Mouse (Mus musculus) layer of hippocampus, adult 18-20 months (tissue): Measurements from ENCODE around the gene Mrpl20. TPM values are rescaled to one million over a fixed set of nuclear protein-coding genes. Genes with fewer than 3 reads are reported as not detected.
A peak's percentile ranks its signal among the peaks of the same experiment; 100 is the strongest.

Experiments
- DNase-seq, 2 experiments: peaks; one replicate each; pipeline ENCODE4 v3.0.0; 2022; ENCODE audit warnings: low spot score in 2 of 2
- total RNA-seq, 2 experiments: library from RNA; stranded (reverse); gene quantifications; 2 replicates each; pipeline ENCODE4 v1.2.3; 2021

The Mrpl20 gene
- total RNA-seq, 2 experiments from 2014 or later, result 74.7 to 91.6 TPM

GRCm38 (mm10) chr4:155831205-155831766 is 28.6 kb downstream of the Mrpl20 start, which contains the start of gene Aurkaip1:
Gene Aurkaip1 (plus strand): TSS chr4:155831272.
- DNase-seq, result peak; percentile 93 to 96

GRCm38 (mm10) chr4:155831831-155832230 is 29.2 kb downstream of the Mrpl20 start:
- no peak for DNase-seq

DNA sequence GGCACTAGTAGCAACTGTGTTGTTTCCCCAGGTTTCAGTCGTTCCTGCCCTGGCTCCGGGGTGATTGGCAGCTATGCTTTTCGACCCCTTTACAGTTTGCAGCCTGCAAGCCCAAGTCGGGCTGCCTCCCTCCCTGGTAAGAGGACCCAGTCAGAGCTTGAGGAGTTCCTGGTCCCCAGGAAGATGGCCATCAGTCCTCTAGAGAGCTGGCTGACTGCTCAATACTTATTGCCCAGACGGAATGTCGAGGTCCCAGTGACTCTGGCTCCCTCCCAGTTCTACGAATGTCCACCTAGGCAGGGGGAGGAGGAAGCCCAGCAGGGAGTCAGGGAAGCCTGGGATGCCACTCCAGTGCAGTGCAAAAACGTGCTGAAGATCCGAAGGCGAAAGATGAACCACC is 29.6 kb downstream of the Mrpl20 start:
- no peak for DNase-seq

DNA sequence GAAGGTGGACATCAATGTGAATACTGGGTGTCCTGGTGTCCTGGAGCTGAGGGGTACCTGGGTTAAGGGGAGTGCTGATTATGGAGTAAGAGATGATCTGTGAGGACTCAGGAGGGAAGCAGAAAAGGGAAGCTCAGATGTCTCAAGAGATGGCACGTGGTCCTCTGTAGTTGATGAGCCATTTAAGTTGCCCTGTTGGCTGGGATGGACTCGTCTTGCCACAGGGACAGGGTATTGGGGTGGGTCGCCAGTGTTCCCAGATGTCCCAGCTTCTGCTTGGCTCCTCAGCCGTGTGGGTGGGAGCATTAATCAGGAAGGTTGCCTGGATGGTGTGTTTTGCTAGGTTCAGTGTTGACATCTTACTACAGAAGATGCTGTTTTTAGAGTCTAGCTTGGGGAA is 30.6 kb downstream of the Mrpl20 start:
- DNase-seq, result no peak

DNA sequence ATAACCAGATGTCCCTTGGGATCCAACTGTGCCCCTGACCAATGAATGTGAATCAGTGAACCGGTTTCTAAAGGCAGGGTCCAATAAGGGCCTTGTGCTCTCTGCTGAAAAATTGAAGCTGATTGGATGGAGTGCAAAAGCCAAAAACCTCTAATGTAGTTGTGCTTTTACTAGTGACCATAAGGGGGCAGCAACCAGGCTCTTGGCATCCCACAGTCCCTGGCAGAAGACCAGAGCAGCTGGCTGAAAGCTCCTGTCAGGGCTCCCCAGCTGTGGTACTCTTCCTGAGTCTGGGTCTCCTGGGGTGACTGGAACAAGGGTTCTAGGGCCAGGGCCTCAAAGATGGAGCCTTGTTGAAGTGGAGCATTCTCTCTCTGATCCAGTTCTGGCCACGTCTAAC is 31.2 kb downstream of the Mrpl20 start:
- DNase-seq, result peak; percentile 59 to 84

DNA sequence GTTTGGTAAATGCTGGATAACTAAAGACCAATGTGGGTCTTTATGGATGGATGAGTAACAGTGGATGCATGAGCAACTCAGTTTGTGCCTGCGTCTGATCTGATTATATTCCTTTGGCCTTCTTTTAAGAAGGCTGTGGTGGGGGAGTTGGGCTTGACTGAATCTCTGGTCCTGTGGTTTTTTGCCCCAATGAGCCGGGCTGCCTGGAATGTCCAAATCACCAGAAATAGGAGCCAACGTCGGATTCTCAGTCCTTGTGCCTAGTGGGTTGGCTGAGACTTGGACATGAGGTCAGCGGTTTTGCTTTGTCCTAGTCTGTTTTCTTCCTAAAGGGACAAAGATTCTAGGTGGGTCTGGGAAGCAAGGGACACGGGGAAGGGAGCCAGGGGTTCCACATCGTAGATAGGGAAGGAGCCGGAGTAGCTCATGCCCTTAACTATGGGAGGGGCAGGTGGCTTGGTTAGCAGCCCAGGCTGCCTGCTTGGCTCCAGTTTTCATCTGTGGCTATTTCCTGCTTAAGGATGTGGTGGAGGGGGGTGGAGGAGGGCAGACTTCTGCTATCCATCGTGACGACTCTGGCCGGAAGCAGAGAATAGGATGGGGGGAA is 34.8 kb downstream of the Mrpl20 start:
- DNase-seq, result no peak

DNA sequence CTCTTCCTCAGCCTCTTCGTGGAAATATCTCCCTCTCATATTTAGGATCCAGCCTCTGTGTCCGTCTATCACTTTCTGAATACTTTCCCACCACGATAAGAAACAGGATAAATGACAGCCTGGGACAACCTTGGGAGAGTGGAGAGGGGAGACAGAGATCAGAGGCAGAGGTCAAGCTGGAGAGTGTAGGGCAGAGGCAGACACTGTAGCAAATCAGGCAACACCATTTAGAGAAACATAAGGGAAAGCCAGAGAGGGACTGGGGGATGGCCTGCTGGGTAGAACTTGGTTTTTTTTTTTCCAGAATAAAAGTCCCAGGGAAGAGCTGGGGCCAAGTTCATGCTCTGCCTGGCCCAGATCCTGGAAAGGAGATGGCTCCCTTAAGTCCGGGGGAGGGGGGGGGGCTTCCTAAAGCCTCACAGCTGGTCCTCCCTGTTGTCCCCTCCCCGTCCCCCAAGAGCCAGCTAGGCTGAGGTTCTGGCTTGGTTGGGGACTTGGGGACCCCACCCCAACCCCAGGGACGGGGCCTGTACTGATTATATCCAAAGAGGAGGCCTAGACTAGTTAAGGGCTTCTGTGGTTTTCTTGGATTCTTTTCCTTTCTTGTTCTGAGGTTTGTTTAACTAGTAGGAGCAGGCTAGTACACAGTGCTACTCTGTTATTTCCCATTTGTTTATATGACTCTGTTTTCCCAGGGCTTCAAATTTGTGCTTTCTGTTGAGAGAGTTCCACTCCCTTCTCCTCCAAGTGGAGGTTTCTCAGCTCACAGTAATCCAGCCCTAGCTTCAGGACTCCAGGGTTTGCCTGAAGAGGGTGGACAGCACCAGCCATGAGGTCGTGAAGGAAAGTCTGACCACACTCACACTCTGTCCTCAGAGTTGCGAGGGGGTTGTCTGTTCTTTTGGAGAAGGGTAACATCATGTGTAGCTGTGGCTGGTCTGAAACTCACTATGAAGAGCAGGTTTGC is 35.8 kb downstream of the Mrpl20 start:
- no peak for DNase-seq

DNA sequence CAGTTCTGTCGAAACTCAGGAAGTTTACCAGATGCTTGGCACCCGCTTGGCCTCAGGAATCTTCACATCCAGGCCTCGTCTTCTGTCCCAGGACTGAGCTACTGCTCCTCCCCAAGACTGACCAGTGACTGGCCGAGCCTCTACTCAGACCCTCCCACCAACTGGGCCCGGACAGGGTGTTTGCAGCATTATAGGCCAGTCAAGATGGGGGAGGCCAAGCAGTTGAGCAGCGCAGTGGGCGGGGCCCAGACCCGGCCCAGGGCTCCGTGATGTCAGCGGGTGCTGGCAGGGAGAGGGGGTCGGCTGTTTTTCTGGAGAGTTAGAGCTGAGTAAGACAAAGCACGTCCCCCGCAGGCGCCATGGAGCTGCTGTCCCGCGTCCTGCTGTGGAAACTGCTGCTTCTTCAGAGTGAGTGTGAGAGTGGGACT is 36.8 kb downstream of the Mrpl20 start, which contains the start of gene Mxra8:
Gene Mxra8, plus strand, starts transcription at position 198 of the 428 bp plus-strand sequence.
- no peak for DNase-seq

DNA sequence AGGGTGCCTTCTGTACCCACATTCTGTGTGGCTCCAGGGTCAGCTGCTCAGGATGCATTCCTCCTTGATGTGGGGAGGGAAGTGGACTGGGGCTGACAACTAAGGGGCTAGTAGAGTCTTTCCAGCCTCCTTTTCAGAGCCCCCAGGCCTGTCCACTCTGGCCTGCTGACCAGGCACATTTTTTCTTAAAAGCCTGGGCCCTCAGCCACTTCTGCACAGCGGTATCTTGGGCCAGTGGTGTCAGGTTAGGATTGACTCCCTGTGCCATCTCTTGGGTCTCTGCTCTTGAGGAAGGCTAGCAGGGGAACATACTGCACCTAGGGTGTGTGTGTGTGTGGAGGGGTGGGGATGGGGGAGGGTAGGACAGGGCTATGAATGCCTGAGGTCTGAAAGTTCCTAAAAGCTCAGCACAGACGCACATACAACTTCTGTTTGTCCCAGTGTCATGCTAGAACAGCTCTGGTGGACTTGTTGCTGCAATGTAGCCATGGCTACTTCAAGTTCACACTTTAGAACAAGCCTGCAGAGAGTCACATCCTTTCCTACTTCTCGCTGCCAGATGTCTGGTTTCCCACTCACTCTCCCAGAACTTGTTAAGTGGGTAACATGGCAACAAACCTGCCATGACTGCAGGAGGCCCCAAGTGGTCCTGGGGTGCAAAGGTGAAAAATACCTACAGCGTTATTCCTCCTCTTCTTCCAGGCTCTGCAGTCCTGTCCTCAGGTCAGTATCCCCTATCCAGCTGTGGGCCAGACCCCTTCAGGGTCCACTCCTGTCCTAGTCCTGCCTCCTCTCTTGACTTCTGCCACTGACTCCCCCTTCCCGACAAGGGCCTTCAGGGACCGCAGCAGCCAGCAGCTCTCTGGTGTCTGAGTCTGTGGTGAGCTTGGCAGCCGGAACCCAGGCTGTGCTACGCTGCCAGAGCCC is 37.7 kb downstream of the Mrpl20 start:
- no peak for DNase-seq

DNA sequence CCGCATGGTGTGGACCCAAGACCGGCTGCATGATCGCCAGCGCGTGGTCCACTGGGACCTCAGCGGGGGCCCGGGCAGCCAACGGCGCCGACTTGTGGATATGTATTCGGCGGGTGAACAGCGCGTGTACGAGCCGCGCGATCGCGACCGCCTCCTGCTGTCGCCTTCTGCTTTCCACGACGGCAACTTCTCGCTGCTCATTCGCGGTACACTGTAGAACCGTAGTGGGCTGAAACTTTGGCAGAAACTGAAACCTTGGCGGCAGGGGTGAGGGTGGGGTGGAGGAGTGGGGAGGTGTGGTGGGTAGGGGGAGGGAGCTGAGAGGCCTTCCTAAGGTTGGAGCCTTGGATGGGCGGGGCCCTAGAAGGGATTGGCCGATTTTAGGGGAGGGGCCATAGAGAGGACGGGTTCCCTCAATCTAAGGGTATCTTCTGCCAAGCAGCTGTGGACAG is 38.4 kb downstream of the Mrpl20 start:
- no peak for DNase-seq

DNA sequence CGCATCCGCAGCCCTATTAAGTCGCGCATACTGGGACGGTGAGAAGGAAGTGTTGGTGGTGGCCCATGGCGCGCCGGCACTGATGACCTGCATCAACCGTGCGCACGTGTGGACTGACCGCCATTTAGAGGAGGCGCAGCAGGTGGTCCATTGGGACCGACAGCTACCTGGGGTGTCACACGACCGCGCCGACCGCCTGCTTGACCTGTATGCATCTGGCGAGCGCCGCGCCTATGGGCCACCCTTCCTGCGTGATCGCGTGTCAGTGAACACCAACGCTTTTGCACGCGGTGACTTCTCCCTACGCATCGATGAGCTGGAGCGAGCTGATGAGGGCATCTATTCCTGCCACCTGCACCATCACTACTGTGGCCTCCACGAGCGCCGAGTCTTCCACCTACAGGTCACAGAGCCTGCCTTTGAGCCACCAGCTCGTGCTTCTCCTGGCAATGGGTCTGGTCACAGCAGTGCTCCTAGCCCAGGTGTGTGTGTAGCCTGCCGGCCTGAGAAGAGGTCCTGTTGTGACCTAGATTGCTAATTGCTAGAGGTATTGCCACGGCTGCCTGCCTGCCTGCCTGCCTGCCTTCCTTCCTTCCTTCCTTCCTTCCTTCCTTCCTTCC is 39.1 kb downstream of the Mrpl20 start:
- DNase-seq, result no peak

- no peak for DNase-seq
Observed at GRCm38 (mm10) chr4:155843231-155843630, 40.6 kb downstream of the Mrpl20 start.

DNA sequence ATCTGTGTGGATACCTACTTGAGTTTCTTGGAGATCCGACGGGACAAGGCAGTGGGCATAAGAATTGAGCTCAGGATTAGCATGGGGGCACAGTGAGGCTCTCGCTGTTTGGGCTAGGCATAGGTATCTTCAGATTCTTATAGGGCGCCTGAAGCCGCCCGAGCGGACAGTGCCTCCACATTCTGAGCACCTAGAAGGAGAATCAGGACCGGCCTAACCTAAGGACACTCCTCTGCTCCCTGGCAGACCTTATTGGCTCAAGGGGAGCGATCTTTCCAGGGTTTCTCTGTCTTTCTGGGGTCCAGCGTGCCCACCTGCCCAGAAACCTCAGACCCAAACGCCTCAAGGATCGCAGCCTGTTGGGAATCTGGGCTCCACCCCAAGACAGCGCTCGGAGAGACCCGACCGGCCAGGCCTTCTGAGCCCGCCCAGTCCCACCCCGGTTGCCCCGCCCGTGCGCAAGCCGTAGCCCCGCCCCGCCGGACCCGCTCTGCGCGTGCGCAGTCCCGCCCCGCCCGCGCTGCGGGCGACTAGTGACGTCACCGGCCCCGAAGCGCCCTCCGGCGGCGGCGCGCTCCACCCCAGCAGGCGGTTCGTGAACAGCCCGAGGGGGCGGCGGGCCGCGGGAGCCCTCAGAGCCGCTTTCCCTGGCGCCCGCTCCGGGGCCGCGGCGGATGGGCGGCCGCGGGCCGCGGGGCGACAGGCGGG is 44.3 kb downstream of the Mrpl20 start, which contains the start of gene Dvl1:
Gene Dvl1, plus strand, starts transcription at position 532 of the 708 bp plus-strand sequence.
- DNase-seq, result peak; percentile 92 to 95

GRCm38 (mm10) chr4:155847591-155848352 is 45.1 kb downstream of the Mrpl20 start:
- DNase-seq, result no peak

- no peak for DNase-seq
Observed at GRCm38 (mm10) chr4:155848434-155849095, 45.9 kb downstream of the Mrpl20 start.

- DNase-seq, result no peak
Observed at GRCm38 (mm10) chr4:155849391-155849790, 46.7 kb downstream of the Mrpl20 start.

- DNase-seq, result no peak
Observed at GRCm38 (mm10) chr4:155849792-155850451, 47.2 kb downstream of the Mrpl20 start.

- no peak for DNase-seq
Observed at GRCm38 (mm10) chr4:155851368-155851767, 48.7 kb downstream of the Mrpl20 start.
